In genomic region chr1:162615511-162615910, GRCm38 (mm10) we compare ENCODE assay signal across 11 mouse cellular contexts. TPM values are rescaled to one million over a fixed set of nuclear protein-coding genes. Genes with fewer than 3 reads are reported as not detected.
DNase-seq lines count a peak whose midpoint lies in the region; ATAC-seq lines count a peak whose summit lies in the region.
"Had no signal": no experiment of that assay in that cellular context is flagged by ENCODE, and none has a peak within 500 bp of the region (broad histone marks: within the 10 kb centered on the region; RNA-seq: fewer than 3 reads in every experiment).

No protein-coding gene starts in this region.

- ATAC-seq in activated CD4-positive, CD25-positive, alpha-beta regulatory T cell, adult 4 months = peak; percentile 76
- peak; percentile 68; the same call in 1 of the 2 replicates for ATAC-seq in megakaryocyte-erythroid progenitor cell, adult 5-6 weeks (replicated peaks; ENCODE audit: low FRiP score, low TSS enrichment, poor library complexity, severe bottlenecking)

- DNase-seq in frontal cortex, adult 2 months (ENCODE audit: extremely low spot score in 1 of 2, low spot score in 1 of 2) = peak; percentile 3 to 26
- no peak for DNase-seq in frontal cortex, postnatal 14 days (ENCODE audit: low spot score in 2 of 2)
- peak; percentile 82 for DNase-seq in 416B (ENCODE audit: low read depth)
- DNase-seq in urinary bladder, postnatal 36 days (ENCODE audit: low spot score in 2 of 2) = no peak
- no peak for DNase-seq in adrenal gland, adult 18-20 months (ENCODE audit: low spot score in 2 of 2)
- DNase-seq in adrenal gland, postnatal 25 days = no peak
- DNase-seq: kidney, adult 11 months; lung, embryonic 14.5 days had no signal

RNA-seq across cellular contexts. Expression of gene Myoc, which starts 23.4 kb away (rescaled TPM):
- 9.8 and 11.9 TPM in 2 replicates for polyA plus RNA-seq in frontal cortex, adult 2 months (2012; rRNA removed)
- polyA plus RNA-seq in activated CD4-positive, CD25-positive, alpha-beta regulatory T cell, adult 4 months (2017; shearing (Covaris generic)) = not detected
- not detected in 2 replicates for total RNA-seq in megakaryocyte-erythroid progenitor cell, adult 5-6 weeks (2014; fragmentation: Nextera tagmentation)
- total RNA-seq in megakaryocyte-erythroid progenitor cell, adult 5-6 weeks (2017) = not detected in 2 replicates
- 1 to 10 TPM; 2.8 to 3.3 TPM for total RNA-seq in adrenal gland, adult 18-20 months (2021)
- 1.2 and 1.9 TPM in 2 replicates for total RNA-seq in adrenal gland, postnatal 25 days (2021)
- polyA plus RNA-seq: lung, embryonic 14.5 days; stomach, embryonic 16.5 days had no signal

RNA-seq across cellular contexts. Expression of gene Myocos, which starts 42.5 kb away (rescaled TPM):
- polyA plus RNA-seq in frontal cortex, adult 2 months (2012; rRNA removed) = not detected in 2 replicates
- not detected for polyA plus RNA-seq in activated CD4-positive, CD25-positive, alpha-beta regulatory T cell, adult 4 months (2017; shearing (Covaris generic))
- not detected in 2 replicates for total RNA-seq in megakaryocyte-erythroid progenitor cell, adult 5-6 weeks (2014; fragmentation: Nextera tagmentation)
- not detected in 2 replicates for total RNA-seq in megakaryocyte-erythroid progenitor cell, adult 5-6 weeks (2017)
- not detected for total RNA-seq in adrenal gland, adult 18-20 months (2021)
- not detected in 2 replicates for total RNA-seq in adrenal gland, postnatal 25 days (2021)
- polyA plus RNA-seq: lung, embryonic 14.5 days; stomach, embryonic 16.5 days had no signal

RNA-seq across cellular contexts. Expression of gene Vamp4, which starts 45.2 kb away (rescaled TPM):
- 84.4 and 85.5 TPM in 2 replicates for polyA plus RNA-seq in frontal cortex, adult 2 months (2012; rRNA removed)
- polyA plus RNA-seq in activated CD4-positive, CD25-positive, alpha-beta regulatory T cell, adult 4 months (2017; shearing (Covaris generic)) = 10 to 100 TPM; 86.2 to 94.2 TPM
- 13.2 and 15.5 TPM in 2 replicates for total RNA-seq in megakaryocyte-erythroid progenitor cell, adult 5-6 weeks (2014; fragmentation: Nextera tagmentation)
- 15.9 and 19.2 TPM in 2 replicates for total RNA-seq in megakaryocyte-erythroid progenitor cell, adult 5-6 weeks (2017)
- total RNA-seq in adrenal gland, adult 18-20 months (2021) = 10 to 100 TPM; 38.4 to 40.7 TPM
- 38.0 and 38.6 TPM in 2 replicates for total RNA-seq in adrenal gland, postnatal 25 days (2021)

Comparison
In these comparisons a context has a peak if more than half of its experiments do, and no peak if none do; other contexts are left out.
1. DNase-seq: peak in frontal cortex, adult 2 months (2 of 2) and 416B (single experiment); none in frontal cortex, postnatal 14 days (0 of 2), urinary bladder, postnatal 36 days (0 of 2), adrenal gland, adult 18-20 months (0 of 2) and adrenal gland, postnatal 25 days (single experiment).